Mouse (Mus musculus) G1E (cell line): Measurements from ENCODE around the gene Trim65.

Experiments
- CTCF ChIP-seq: IDR thresholded peaks from 2 replicates; pipeline ENCODE4 v1.5.1; 2012; ENCODE audit warnings: low read depth, low read length, inconsistent platforms, mixed read lengths
- GATA1 ChIP-seq: IDR thresholded peaks from 2 replicates; pipeline ENCODE4 v1.6.1; 2012; ENCODE audit warnings: borderline replicate concordance, low read length, inconsistent platforms, mixed read lengths
- GATA2 ChIP-seq: IDR thresholded peaks from 2 replicates; pipeline ENCODE4 v1.6.1; 2012; ENCODE audit warnings: low read depth, low read length, inconsistent platforms, borderline replicate concordance
- TAL1 ChIP-seq: conservative IDR thresholded peaks from 2 replicates; pipeline ENCODE4 v1.6.1; 2012; ENCODE audit warnings: low read depth, low read length, inconsistent platforms, mixed read lengths

- TF ChIP-seq CTCF (no peak), GATA1 (no peak), GATA2 (no peak), TAL1 (no peak)
Observed at GRCm38 (mm10) chr11:116077446-116078204, 53.3 kb downstream of the Trim65 start, which contains the start of gene Unc13d.
